Mouse (Mus musculus) left cerebral cortex, postnatal 10 days (tissue): Measurements from ENCODE around the gene Nlrp10. TPM values are rescaled to one million over a fixed set of nuclear protein-coding genes. Genes with fewer than 3 reads are reported as not detected.

ENCODE experiments used
- DNase-seq, 2 experiments: peaks; one replicate each; pipeline ENCODE4 v3.0.0; 2021 to 2022; ENCODE audit warnings: low spot score in 2 of 2, mixed read lengths in 1 of 2; ENCODE audit errors: extremely low spot score in 1 of 2
- intact Hi-C: fragments of 180-260 bp; cut with DNase I; formaldehyde crosslinking; loops from one replicate; pipeline ENCODE4 v1.15.1; 2025
- total RNA-seq, 2 experiments: library from RNA; stranded (reverse); gene quantifications; 2 replicates each; pipeline ENCODE4 v1.2.3; 2021

The Nlrp10 gene
- total RNA-seq, 2 experiments from 2014 or later: 0.45 to 0.49 TPM

DNA sequence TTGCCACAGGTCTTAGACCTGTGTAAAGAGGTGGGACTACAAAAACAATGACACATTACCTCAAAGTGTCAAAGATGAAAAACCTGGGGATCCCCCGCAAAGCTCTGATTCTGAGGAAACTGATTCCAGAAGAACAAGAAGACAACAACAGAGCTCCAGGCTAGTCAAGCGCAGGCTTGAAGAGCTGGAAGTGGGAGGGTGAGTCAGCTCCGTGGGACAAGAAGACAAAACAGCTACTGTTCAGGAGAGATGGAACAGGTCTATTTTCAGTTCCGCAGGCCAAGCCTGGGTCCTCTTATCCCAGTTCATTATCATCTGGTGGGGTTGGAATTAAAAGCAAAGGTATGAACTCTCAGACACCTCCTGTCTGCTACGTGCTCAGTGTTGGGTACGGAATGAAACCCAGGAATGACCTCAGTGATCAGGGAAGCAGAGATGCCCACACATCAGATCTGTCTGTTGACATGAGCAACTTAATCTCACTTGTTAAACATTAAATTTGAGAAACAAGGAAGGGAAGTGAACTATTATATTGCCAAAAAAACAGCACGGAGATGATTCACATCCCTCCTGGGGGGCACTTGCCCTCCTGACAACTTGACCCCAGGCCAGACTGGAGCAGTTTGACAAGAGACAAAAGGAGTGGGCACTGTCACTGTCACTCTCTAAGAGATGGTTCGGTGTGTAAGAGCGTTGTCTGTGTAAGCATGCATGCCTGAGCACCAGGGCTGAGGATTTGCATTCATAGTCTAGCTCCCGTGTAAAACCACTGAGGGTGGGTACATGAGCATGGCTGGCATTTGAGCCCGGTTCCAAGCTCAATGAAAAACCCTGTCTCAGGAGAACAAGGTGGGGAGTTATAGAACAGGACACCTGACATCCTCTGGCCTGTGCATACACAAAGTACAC lies 1.4 kb downstream of the Nlrp10 start:
- DNase-seq: no peak

GRCm38 (mm10) chr7:108927043-108927442 lies 2.9 kb downstream of the Nlrp10 start:
- no peak for DNase-seq
- intact Hi-C loops: no loop called here

More for the DNA sequence above, 1.4 kb downstream of the Nlrp10 start:
- intact Hi-C loops: no loop called here

- intact Hi-C loops: no loop called here
- no peak for DNase-seq
Measured at GRCm38 (mm10) chr7:108903969-108904368, 26.0 kb downstream of the Nlrp10 start.

GRCm38 (mm10) chr7:108894320-108894719 lies 35.7 kb downstream of the Nlrp10 start, which contains the start of gene Olfr519:
Gene Olfr519, minus strand, starts transcription at chr7:108894420.
- DNase-seq: no peak
- intact Hi-C loops: no loop called here

- intact Hi-C loops: no loop called here
- no peak for DNase-seq
Measured at GRCm38 (mm10) chr7:108884906-108885305, 45.1 kb downstream of the Nlrp10 start, which contains the start of gene Olfr518. Gene Olfr518, minus strand, starts transcription at chr7:108885006.

DNA sequence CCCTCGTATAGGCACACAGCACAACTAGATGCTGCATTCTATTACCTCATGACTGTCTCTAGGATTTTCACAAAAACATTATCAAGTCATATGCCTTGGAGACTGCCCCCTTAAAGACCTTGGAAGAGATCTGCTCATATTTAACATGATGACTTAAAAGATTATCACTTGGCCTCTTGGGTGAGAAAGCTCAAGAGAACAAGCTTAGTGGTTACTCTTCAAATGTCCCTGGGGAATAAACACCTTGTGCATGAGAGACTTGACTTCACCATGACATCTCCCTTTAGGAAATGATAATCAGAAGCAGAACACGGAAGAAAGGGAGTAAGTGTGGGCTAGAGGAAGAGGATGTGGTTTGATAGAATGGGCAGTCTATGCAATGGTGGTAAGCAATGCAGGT lies 57.7 kb downstream of the Nlrp10 start, which contains the start of gene Olfr517:
TSS of gene Olfr517 (minus strand) at position 101 of the 400 bp plus-strand sequence.
- no peak for DNase-seq
- intact Hi-C loops: no loop called here

Other genes starting within 250 kb of the Nlrp10 start
- gene Olfr512, start 216.9 kb downstream of the Nlrp10 start, total RNA-seq: not detected
- gene Olfr513, start 179.2 kb downstream of the Nlrp10 start, total RNA-seq: not detected
- gene Olfr514, start 104.2 kb downstream of the Nlrp10 start, total RNA-seq: not detected
- not detected for gene Olfr516, start 79.6 kb downstream of the Nlrp10 start, total RNA-seq
- gene Olfr517, start 57.8 kb downstream of the Nlrp10 start, total RNA-seq: not detected
- gene Olfr518, start 45.2 kb downstream of the Nlrp10 start, total RNA-seq: not detected
- gene Olfr519, start 35.8 kb downstream of the Nlrp10 start, total RNA-seq: not detected
- gene Eif3f, start 4.2 kb upstream of the Nlrp10 start, total RNA-seq: 100 to 1,000 TPM; 116 to 122 TPM
- 100 to 1,000 TPM; 161 to 169 TPM for gene Tub, start 20.2 kb upstream of the Nlrp10 start, total RNA-seq
- 10 to 100 TPM; 50.0 to 53.7 TPM for gene Ric3, start 153.2 kb upstream of the Nlrp10 start, total RNA-seq
- 10 to 100 TPM; 25.2 to 26.8 TPM for gene Lmo1, start 245.0 kb upstream of the Nlrp10 start, total RNA-seq